Mouse (Mus musculus) kidney, embryonic 15.5 days (tissue): ENCODE data around the gene Cdh20. TPM values are rescaled to one million over a fixed set of nuclear protein-coding genes. Genes with fewer than 3 reads are reported as not detected.
"Not testable (repeated sequence)": the region's sequence is repeated elsewhere in the genome, so short reads cannot be mapped to it uniquely, and the experiment has no call there.

Source experiments
- ATAC-seq: fragments of 200-750 bp; cut with Nextera tagmentation; replicated peaks from 2 replicates; pipeline ENCODE4 v1.8.0; 2017; ENCODE audit warnings: moderate TSS enrichment; ENCODE audit not compliant: low FRiP score
- H3K27ac ChIP-seq: fragments of 300-500 bp; sonication (generic); 2 replicates; pipeline ENCODE4 v1.5.1; 2015; ENCODE audit warnings: mild to moderate bottlenecking, inconsistent platforms
- H3K27me3 ChIP-seq: fragments of 300-500 bp; sonication (generic); 2 replicates; pipeline ENCODE4 v1.6.1; 2015; ENCODE audit warnings: inconsistent platforms
- H3K36me3 ChIP-seq: fragments of 300-500 bp; sonication (generic); 2 replicates; pipeline ENCODE4 v1.6.1; 2015; ENCODE audit warnings: inconsistent platforms
- H3K4me1 ChIP-seq: fragments of 300-500 bp; sonication (generic); 2 replicates; pipeline ENCODE4 v1.6.1; 2015; ENCODE audit warnings: inconsistent platforms
- H3K4me2 ChIP-seq: fragments of 300-500 bp; sonication (generic); 2 replicates; pipeline ENCODE4 v1.6.1; 2015; ENCODE audit warnings: moderate library complexity, mild to moderate bottlenecking, inconsistent platforms
- H3K4me3 ChIP-seq: fragments of 300-500 bp; sonication (generic); replicated peaks from 2 replicates; pipeline ENCODE4 v1.5.1; 2015; ENCODE audit warnings: mild to moderate bottlenecking, inconsistent platforms
- H3K9ac ChIP-seq: fragments of 300-500 bp; sonication (generic); 2 replicates; pipeline ENCODE4 v1.6.1; 2015; ENCODE audit warnings: mild to moderate bottlenecking, inconsistent platforms
- H3K9me3 ChIP-seq: fragments of 300-500 bp; sonication (generic); replicated peaks from 2 replicates; pipeline ENCODE4 v1.6.1; 2016; ENCODE audit warnings: inconsistent platforms
- WGBS: fragments of 180-500 bp; shearing (Covaris S2); methylation state at CpG from one replicate; pipeline ENCODE4 v1.1.7; 2015; ENCODE audit warnings: mixed read lengths; 5-methylcytosine and 5-hydroxymethylcytosine counted together
- polyA plus RNA-seq: library from polyadenylated mRNA; unstranded; fragments of >200 nt; fragmentation: Nextera tagmentation; extraction: Ambion mirVana; gene quantifications from 2 replicates; pipeline ENCODE4 v1.2.1, GENCODE M21; 2015

Gene Cdh20
- polyA plus RNA-seq, 1 experiment from 2014 or later = 0.12 TPM

GRCm38 (mm10) chr1:104933051-104933450, 164.7 kb downstream of the Cdh20 start:
- no peak overlapping the region for H3K27ac ChIP-seq
- H3K4me3 ChIP-seq = no peak overlapping the region
- no peaks in the 10 kb centered on the region for H3K9me3 ChIP-seq
- 17% methylated on average over 7 of the region's 7 CpGs for WGBS
- no peaks in the 10 kb centered on the region for H3K27me3 ChIP-seq
- no peaks in the 10 kb centered on the region for H3K36me3 ChIP-seq
- H3K9ac ChIP-seq = no peak overlapping the region
- peak; percentile 60 for ATAC-seq
- no peaks in the 10 kb centered on the region for H3K4me1 ChIP-seq
- H3K4me2 ChIP-seq = no peak overlapping the region

- Histone ChIP-seq H3K4me3 (no peak overlapping the region), H3K9ac (no peak overlapping the region), H3K9me3 (no peaks in the 10 kb centered on the region), H3K4me2 (no peak overlapping the region), H3K4me1 (no peaks in the 10 kb centered on the region), H3K36me3 (no peaks in the 10 kb centered on the region), H3K27ac (no peak overlapping the region), H3K27me3 (no peaks in the 10 kb centered on the region)
- ATAC-seq = no peak
- WGBS = 82% methylated on average over 4 of the region's 4 CpGs
Observed at GRCm38 (mm10) chr1:104936966-104937365, 168.6 kb downstream of the Cdh20 start.

- Histone ChIP-seq H3K27me3 (no peaks in the 10 kb centered on the region), H3K4me2 (no peak overlapping the region), H3K27ac (no peak overlapping the region), H3K4me1 (no peaks in the 10 kb centered on the region), H3K36me3 (no peaks in the 10 kb centered on the region), H3K9ac (no peak overlapping the region), H3K4me3 (no peak overlapping the region), H3K9me3 (no peaks in the 10 kb centered on the region)
- ATAC-seq = no peak
Observed at GRCm38 (mm10) chr1:104939156-104939555, 170.8 kb downstream of the Cdh20 start.

GRCm38 (mm10) chr1:104944470-104945109, 176.3 kb downstream of the Cdh20 start:
- no peak overlapping the region for H3K4me3 ChIP-seq
- no peaks in the 10 kb centered on the region for H3K36me3 ChIP-seq
- peak; percentile 87 for ATAC-seq
- no peaks in the 10 kb centered on the region for H3K9me3 ChIP-seq
- H3K27me3 ChIP-seq = no peaks in the 10 kb centered on the region
- 6% methylated on average over 2 of the region's 2 CpGs for WGBS
- no peak overlapping the region for H3K4me2 ChIP-seq
- no peaks in the 10 kb centered on the region for H3K4me1 ChIP-seq
- H3K9ac ChIP-seq = no peak overlapping the region
- H3K27ac ChIP-seq = no peak overlapping the region

- Histone ChIP-seq H3K27me3 (no peaks in the 10 kb centered on the region), H3K36me3 (no peaks in the 10 kb centered on the region), H3K27ac (no peak overlapping the region), H3K4me1 (no peaks in the 10 kb centered on the region), H3K9me3 (no peaks in the 10 kb centered on the region), H3K4me3 (no peak overlapping the region), H3K4me2 (no peak overlapping the region), H3K9ac (no peak overlapping the region)
- ATAC-seq = no peak
- 70% methylated on average over 2 of the region's 2 CpGs for WGBS
Observed at GRCm38 (mm10) chr1:104945110-104945489, 176.8 kb downstream of the Cdh20 start.

GRCm38 (mm10) chr1:104949640-104950039, 181.3 kb downstream of the Cdh20 start:
- not testable (repeated sequence) for ATAC-seq, H3K36me3 ChIP-seq, H3K4me2 ChIP-seq, H3K9ac ChIP-seq, H3K27ac ChIP-seq, H3K27me3 ChIP-seq, H3K9me3 ChIP-seq, H3K4me1 ChIP-seq, H3K4me3 ChIP-seq
- WGBS = 79% methylated on average over 2 of the region's 2 CpGs

GRCm38 (mm10) chr1:104957046-104957445, 188.7 kb downstream of the Cdh20 start:
- H3K4me3 ChIP-seq = no peak overlapping the region
- H3K27me3 ChIP-seq = no peaks in the 10 kb centered on the region
- no peaks in the 10 kb centered on the region for H3K9me3 ChIP-seq
- no peak for ATAC-seq
- no peak overlapping the region for H3K9ac ChIP-seq
- H3K4me2 ChIP-seq = no peak overlapping the region
- no peaks in the 10 kb centered on the region for H3K36me3 ChIP-seq
- 30% methylated on average over 6 of the region's 6 CpGs for WGBS
- no peak overlapping the region for H3K27ac ChIP-seq
- no peaks in the 10 kb centered on the region for H3K4me1 ChIP-seq

- no peak for ATAC-seq
- no peaks in the 10 kb centered on the region for H3K36me3 ChIP-seq
- H3K4me3 ChIP-seq = no peak overlapping the region
- 78% methylated on average over 3 of the region's 3 CpGs for WGBS
- no peak overlapping the region for H3K27ac ChIP-seq
- H3K4me2 ChIP-seq = no peak overlapping the region
- no peaks in the 10 kb centered on the region for H3K9me3 ChIP-seq
- H3K4me1 ChIP-seq = no peaks in the 10 kb centered on the region
- H3K9ac ChIP-seq = no peak overlapping the region
- no peaks in the 10 kb centered on the region for H3K27me3 ChIP-seq
Observed at GRCm38 (mm10) chr1:104961670-104962069, 193.3 kb downstream of the Cdh20 start.

GRCm38 (mm10) chr1:104962257-104962656, 193.9 kb downstream of the Cdh20 start:
- Histone ChIP-seq H3K4me1 (no peaks in the 10 kb centered on the region), H3K4me2 (no peak overlapping the region), H3K9me3 (no peaks in the 10 kb centered on the region), H3K27me3 (no peaks in the 10 kb centered on the region), H3K4me3 (no peak overlapping the region), H3K36me3 (no peaks in the 10 kb centered on the region), H3K9ac (no peak overlapping the region), H3K27ac (no peak overlapping the region)
- 89% methylated on average over 4 of the region's 4 CpGs for WGBS
- ATAC-seq = no peak

- Histone ChIP-seq H3K4me1 (no peaks in the 10 kb centered on the region), H3K27ac (no peak overlapping the region), H3K27me3 (no peaks in the 10 kb centered on the region), H3K9ac (no peak overlapping the region), H3K4me2 (no peak overlapping the region), H3K36me3 (no peaks in the 10 kb centered on the region), H3K9me3 (no peaks in the 10 kb centered on the region), H3K4me3 (no peak overlapping the region)
- ATAC-seq = no peak
- 48% methylated on average over 2 of the region's 2 CpGs for WGBS
Observed at GRCm38 (mm10) chr1:104979068-104979467, 210.7 kb downstream of the Cdh20 start.

GRCm38 (mm10) chr1:104980273-104980672, 211.9 kb downstream of the Cdh20 start:
- H3K4me2 ChIP-seq = no peak overlapping the region
- H3K27ac ChIP-seq = no peak overlapping the region
- H3K4me1 ChIP-seq = no peaks in the 10 kb centered on the region
- H3K36me3 ChIP-seq = no peaks in the 10 kb centered on the region
- ATAC-seq = no peak
- no peaks in the 10 kb centered on the region for H3K9me3 ChIP-seq
- WGBS = 82% methylated on average over 1 of the region's 1 CpGs
- no peaks in the 10 kb centered on the region for H3K27me3 ChIP-seq
- no peak overlapping the region for H3K4me3 ChIP-seq
- H3K9ac ChIP-seq = no peak overlapping the region

- ATAC-seq = peak; percentile 33; the same call in 1 of the 2 replicates
- H3K27me3 ChIP-seq = no peaks in the 10 kb centered on the region
- no peak overlapping the region for H3K4me3 ChIP-seq
- H3K4me1 ChIP-seq = no peaks in the 10 kb centered on the region
- WGBS = 23% methylated on average over 5 of the region's 5 CpGs
- H3K9me3 ChIP-seq = no peaks in the 10 kb centered on the region
- no peak overlapping the region for H3K27ac ChIP-seq
- no peak overlapping the region for H3K4me2 ChIP-seq
- no peaks in the 10 kb centered on the region for H3K36me3 ChIP-seq
- no peak overlapping the region for H3K9ac ChIP-seq
Observed at GRCm38 (mm10) chr1:104986222-104986973, 218.1 kb downstream of the Cdh20 start.

GRCm38 (mm10) chr1:104987526-104987925, 219.2 kb downstream of the Cdh20 start:
- Histone ChIP-seq H3K4me1 (no peaks in the 10 kb centered on the region), H3K27ac (no peak overlapping the region), H3K4me2 (no peak overlapping the region), H3K9me3 (no peaks in the 10 kb centered on the region), H3K36me3 (no peaks in the 10 kb centered on the region), H3K27me3 (no peaks in the 10 kb centered on the region), H3K4me3 (no peak overlapping the region), H3K9ac (no peak overlapping the region)
- WGBS = 84% methylated on average over 16 of the region's 16 CpGs
- no peak for ATAC-seq
